Mouse (Mus musculus) T-helper 17 cell (primary cell): ENCODE measurements around the gene Arpc3.

Experiments used
- in situ Hi-C, 2 experiments: fragments of 300-600 bp; cut with MboI, MseI; formaldehyde crosslinking; loops; 1 replicate in 1 of 2; 2 replicates in 1 of 2; pipeline ENCODE4 v1.15.1; 2025; ENCODE audit warnings: high pct_unique_total_duplicates in 2 of 2

Arpc3 gene

DNA sequence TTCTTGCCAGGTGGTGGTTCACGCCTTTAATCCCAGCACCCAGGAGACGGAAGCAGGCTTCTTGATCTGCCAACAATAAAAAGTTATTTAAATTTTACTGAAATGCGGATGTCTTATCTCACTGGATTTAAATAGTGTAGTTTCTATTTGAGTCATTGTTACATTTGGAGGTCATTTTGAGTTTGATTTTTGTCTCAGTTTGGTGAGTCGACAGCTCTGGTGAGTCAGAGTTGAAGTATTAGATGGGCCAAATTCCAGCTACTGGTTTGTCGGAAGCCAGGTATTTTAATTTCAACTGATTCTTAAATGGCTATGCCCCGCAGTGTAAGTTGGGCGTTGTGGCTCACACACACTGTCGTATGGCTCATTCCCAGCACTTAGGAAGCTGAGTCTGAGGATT lies 39.5 kb downstream of the Arpc3 start:
- in situ Hi-C loops = loop anchor here (25.0 kb wide), 3 partner anchors 1019 to 1956 kb away; no protein-coding TSS in a partner anchor

DNA sequence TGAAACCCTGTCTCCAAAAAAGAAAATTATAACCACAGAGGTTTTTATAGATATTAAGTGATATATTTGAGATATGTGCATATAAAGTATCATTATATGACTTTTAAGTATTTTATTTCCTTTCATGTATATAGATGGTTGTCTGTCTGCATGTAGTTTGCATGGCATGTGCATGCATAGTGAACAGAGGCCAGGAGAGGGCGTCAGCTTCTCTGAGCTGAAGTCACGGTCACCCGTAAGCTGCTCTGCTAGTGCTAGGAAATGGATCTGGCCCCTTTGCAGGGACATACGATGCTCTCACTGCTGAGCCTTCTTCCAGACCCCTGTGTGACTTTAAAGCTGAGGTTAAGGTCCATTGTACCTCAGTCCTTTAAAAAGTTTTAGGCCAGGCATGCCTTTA lies 42.9 kb downstream of the Arpc3 start:
- in situ Hi-C loops = loop anchor here (25.0 kb wide), 3 partner anchors 1022 to 1953 kb away; no protein-coding TSS in a partner anchor

DNA sequence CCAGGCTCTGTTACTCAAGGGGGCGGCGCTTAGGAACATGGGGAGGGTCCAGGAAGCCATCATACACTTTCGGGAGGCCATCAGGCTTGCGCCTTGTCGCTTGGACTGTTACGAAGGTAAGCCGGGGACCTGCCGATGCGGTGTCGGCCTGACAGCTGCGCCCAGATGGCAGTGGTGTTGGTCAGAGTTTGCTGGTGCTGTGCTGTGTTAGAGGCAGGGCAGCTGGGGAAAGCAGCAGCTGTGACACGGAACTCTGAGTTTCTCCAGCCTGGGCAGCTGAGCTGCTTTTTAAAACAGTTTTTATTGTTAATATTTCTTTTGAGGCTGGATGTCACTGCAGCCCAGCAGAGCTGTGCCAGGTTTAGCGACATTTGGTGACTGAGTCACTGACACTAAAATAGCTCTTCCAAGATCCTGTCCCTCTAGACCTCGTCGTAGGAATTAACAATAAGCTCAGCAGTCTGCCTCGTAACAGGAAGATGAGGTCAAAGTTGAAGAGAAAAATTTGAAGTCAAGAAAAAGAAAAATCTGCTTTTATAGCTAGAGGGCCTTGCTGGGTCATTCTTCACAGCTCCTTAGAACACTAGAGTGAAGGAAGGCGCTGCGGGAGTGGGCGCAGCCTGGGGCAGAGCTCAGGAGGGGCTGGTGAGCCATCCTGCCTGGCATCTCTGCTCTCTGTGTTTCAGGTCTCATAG lies 47.9 kb downstream of the Arpc3 start:
- in situ Hi-C loops = loop anchor here (5.0 to 25.0 kb wide), 4 partner anchors 188 to 1948 kb away; no protein-coding TSS in a partner anchor

DNA sequence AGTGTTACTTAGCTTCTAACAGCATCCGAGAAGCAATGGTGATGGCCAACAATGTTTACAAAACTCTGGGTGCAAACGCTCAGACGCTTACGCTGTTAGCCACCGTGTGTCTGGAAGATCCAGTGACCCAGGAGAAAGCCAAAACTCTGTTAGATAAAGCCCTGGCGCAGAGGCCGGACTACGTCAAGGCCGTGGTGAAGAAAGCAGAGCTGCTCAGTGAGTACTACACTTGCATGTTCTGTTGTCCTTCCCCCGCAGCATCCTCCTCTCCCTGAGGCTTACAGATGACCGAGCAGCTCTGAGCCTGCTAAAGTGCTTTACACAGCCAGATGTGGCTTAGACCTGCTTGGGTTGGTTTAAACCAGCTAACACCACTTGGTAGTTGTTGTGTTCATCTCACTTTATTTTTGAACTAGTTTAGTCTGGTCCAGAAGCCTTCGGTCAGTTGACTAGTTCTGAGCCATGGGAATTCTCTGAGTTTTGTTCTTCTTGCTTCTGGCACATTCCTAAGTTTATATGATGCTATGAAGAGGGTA lies 48.5 kb downstream of the Arpc3 start:
- in situ Hi-C loops = loop anchor here (5.0 to 25.0 kb wide), 4 partner anchors 187 to 1947 kb away; no protein-coding TSS in a partner anchor

DNA sequence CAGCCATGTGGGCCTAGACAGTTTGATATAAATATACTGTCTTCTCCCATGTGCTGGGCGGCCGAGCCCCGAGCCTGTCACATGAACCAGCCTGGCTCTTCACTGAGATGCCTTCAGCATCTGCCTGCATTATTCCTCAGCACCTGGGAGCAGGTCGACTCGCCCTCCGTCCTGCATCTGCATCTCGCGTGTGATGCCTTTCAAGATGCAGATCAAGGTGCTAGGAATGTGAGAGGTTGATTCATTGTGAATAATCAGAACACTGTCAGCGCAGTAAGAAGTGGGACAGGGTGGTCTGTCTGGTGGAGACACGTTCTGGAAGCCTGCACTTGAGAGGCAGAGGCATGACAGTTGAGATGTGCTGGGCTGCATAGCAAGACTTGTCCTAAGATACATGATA lies 52.8 kb downstream of the Arpc3 start:
- in situ Hi-C loops = loop anchor here (5.0 to 25.0 kb wide), 4 partner anchors 183 to 1943 kb away; no protein-coding TSS in a partner anchor

DNA sequence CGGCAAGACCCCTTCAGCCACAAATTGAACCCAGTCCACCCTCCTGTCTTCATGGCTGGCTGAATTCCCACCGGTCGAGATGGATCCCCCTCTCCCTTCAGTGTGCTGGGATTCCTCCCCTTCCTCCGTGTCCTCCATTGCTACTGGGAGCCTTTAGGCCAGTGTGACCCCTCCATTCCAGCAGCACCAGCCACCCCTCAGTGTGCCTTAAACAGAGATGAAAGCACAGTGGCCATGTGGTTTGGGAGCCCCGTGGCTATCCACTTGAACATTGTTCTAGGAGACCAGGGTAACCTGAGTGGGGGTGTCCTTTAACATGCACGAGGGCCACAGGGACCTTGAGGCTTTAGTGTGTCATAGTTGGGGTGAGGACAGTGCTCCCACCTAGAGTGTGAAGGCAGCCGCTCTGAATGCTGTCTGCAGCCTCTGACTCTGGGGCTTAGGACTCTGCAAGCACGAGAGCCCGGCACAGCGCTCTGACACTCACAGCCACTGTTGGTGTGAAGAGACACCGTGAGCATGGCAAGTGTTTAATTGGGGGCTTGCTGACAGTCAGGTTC lies 53.5 kb downstream of the Arpc3 start:
- in situ Hi-C loops = loop anchor here (25.0 kb wide), 3 partner anchors 1033 to 1942 kb away; no protein-coding TSS in a partner anchor

DNA sequence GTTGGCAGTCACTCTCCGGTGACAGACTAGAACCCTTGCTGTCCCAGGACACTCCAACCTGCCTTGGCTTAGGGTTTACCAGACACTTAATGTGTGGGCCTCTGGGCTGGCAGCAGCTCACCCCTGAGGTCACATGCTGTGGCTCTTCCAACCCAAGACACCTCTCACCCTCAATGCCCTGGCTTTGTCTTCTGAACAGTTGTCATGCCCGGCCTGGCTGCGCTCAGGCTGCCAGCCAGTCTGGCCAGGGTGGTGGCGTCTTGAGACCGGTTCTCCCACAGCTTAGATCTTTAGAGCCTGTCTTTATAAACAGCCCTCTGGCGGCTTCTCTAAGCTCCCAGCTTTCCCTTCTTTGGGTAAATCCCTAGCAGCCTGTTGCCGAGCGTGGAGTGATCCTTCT lies 56.2 kb downstream of the Arpc3 start:
- in situ Hi-C loops = loop anchor here (25.0 kb wide), 3 partner anchors 1036 to 1939 kb away; no protein-coding TSS in a partner anchor

DNA sequence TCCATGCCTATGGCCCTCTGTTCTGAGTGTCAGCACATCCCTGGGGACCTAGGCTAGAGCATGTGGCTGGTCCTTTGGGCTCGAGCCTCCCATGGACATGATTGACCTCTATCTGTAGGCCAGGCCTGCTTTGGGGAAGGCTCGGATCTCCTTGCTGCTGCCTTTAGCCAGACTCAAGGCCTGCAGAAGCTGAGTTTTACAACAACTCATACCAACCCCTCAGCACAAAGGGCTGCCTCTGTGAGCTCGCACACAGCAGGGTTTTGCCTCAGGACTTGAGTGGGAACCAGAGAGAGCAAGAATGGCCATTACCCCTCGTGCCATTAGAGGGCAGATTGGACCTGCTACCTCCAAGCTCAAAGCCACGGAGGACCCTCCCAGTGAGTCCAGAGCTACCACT lies 57.2 kb downstream of the Arpc3 start:
- in situ Hi-C loops = loop anchor here (25.0 kb wide), 3 partner anchors 1037 to 1938 kb away; no protein-coding TSS in a partner anchor

DNA sequence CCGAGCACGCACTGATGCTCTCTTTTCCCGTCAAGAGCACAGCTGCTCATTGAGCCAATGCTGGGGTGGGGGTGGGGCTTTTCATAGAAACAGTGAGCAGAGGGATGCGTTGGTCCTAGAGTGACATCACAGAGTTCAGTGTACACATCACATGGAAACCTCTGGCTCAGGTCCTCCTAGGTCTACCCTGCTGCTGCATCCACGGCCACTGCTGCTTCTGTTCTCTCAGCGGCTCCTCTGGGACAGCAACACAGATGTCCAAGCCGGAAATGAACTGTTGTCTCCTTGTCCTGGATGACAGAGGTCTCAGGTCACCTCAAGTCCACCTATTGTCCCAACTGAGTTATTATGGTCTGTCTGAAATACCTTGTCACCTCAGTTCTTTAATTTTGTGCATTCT lies 58.3 kb downstream of the Arpc3 start:
- in situ Hi-C loops = loop anchor here (25.0 kb wide), 3 partner anchors 1038 to 1937 kb away; no protein-coding TSS in a partner anchor

DNA sequence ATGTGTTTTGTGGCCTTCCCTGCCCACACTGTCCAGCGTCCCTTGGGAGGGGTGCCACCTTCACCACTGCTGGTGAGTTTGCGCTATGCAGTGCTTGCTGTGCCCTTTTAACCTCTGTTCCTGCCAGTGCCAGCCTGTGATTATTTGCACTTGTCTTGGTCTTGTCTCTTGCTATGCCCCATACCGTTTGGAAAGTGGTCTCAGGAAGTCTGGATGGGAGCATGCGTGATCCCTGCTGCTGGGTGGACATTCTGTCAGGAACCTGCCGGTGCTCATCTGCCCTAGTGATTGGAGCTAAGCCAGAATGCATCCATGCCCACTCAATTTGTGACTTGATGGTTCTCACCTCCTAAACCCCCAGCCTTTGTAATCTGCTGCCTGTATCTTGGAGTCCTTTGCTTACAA lies 59.2 kb downstream of the Arpc3 start:
- in situ Hi-C loops = loop anchor here in 1 of 2 experiments (25.0 kb wide), 1 partner anchor 1311 kb away; no protein-coding TSS in a partner anchor

DNA sequence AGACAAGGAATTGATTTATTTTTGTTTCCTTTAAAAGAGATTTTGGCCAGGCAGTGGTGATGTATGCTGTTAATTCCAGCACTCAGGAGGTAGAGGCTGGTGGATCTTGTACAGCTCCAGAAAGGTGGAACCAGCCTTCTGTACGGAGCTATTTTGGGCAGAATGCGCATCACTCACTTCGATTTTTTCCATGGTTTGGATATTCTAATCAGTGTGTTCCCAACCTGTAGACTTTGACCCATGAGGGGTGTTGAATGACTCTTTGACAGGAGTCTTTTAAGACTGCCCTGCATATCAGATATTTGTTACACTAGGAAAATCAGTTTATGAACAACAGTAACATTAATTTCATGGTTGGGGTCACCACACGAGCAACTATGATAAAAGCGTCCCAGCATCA lies 59.6 kb downstream of the Arpc3 start:
- in situ Hi-C loops = loop anchor here in 1 of 2 experiments (25.0 kb wide), 1 partner anchor 1311 kb away; no protein-coding TSS in a partner anchor

DNA sequence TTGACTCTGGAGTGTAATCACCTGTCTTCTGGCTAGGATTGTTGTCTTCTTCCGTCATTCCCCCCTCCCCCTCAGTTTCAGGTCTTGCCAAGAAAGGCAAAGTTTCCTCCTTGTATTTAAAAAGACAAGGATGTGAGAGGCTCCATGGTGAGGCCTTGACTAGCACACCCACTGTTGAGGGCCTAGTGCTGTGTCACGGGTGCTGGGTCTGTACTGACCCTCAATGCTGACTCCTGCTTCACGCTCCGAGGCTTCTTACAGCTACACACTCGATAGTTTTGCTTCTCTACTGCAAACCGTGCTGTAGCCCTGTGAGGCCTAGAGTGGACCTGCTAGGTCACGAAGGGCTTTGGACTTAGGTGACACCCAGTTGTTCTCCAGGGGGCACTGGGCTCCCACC lies 60.5 kb downstream of the Arpc3 start:
- in situ Hi-C loops = loop anchor here in 1 of 2 experiments (25.0 kb wide), 1 partner anchor 1310 kb away; no protein-coding TSS in a partner anchor

DNA sequence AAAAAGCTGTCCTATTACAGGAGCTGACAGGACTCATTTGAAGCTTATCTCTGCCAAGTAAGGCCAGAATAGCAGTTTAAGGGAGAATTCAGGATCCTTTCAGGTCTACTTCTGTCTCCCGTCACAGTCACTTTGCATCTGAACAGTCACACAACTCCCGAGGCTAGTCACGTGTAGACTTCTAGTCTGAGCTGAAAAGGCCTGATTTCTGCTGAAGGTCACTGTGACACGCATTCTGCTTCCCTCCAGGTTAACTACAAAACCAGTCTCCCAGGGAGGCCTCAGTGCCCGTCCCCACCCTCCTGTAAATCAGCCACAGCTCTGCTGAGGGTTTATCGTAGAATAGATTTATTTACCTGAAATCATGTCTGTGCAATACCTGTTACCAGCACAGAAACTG lies 61.5 kb downstream of the Arpc3 start:
- in situ Hi-C loops = loop anchor here in 1 of 2 experiments (25.0 kb wide), 1 partner anchor 1309 kb away; no protein-coding TSS in a partner anchor

DNA sequence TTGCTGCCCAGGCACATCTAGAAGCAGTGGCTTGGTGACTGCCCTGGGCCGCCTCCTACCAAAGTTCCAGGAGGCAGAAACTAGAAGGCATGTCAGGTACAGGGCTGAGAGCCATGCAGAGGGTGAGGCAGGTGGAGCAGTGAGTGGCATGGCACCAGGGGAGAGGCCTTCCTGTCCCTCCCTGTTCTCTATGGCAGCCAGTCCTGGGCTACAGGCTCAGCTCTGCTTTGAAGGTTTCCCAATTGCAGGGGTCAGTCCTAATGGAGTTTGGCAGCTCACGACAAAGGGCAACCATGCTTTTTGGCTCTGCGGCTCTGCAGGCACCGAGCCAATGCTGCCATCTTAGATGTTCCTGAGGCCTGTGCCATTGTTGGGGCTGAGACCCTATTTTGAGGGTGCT lies 62.8 kb downstream of the Arpc3 start:
- in situ Hi-C loops = loop anchor here in 1 of 2 experiments (25.0 kb wide), 1 partner anchor 1308 kb away; no protein-coding TSS in a partner anchor

DNA sequence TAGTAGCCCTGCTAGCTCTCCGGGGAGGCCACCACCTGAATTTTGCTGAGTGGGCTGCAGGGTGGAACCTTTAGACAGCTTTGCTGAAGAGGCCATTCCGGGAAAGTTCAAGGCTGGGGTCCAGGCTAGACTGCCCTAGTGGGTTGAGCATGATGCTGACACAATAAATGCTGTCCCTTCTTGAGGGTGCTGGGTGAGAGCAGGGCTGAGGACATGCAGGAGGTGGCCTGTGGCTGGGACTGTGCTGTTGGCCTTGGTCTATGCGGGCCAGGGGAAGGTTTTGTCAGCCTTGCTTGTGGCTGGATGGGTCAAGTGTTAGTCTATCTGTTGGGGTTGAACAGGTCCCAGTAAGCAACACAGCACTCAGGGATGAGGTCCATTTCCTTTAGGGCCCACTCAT lies 63.2 kb downstream of the Arpc3 start:
- in situ Hi-C loops = loop anchor here in 1 of 2 experiments (5.0 to 25.0 kb wide), 2 partner anchors 1023 to 1307 kb away; no protein-coding TSS in a partner anchor

DNA sequence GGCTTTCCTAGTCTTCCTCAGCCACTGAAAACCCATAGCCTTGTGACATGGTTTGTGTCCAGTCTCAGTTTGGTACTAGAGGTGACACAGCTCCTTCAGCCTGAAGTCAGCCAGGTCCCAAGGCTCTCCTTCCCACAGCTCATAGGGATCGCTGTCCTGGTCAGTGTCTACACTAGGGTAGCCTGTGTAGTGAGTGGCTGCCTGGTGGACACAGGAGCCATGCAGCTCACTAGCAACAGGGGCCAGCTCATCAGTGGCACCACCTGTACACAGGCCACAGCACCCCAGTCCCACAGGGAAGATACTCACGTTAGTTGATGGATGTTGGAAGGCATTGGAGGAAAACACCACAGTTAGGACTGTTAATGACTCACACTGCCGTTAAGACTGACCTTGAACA lies 63.9 kb downstream of the Arpc3 start:
- in situ Hi-C loops = loop anchor here in 1 of 2 experiments (5.0 to 25.0 kb wide), 2 partner anchors 1023 to 1307 kb away; no protein-coding TSS in a partner anchor

DNA sequence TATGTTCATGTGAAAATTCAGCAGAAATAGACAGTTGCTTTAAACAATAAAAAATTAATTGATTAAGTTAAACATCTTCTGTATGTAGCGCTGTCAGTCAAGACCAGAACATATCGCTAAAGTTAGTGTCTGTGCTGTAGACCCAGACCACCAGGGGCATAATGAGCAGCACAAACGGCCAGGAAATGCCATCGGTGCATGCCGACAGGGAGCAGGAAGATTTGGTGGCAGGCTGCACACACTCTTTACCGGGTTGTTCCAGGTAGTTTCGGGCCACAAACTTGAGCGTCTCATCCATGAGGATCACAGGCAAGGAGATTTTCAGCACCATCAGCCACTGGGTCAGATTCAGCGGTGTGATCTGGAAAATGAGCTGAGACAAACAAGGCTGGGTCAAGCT lies 65.4 kb downstream of the Arpc3 start:
- in situ Hi-C loops = loop anchor here in 1 of 2 experiments (5.0 to 25.0 kb wide), 2 partner anchors 1025 to 1305 kb away; no protein-coding TSS in a partner anchor

DNA sequence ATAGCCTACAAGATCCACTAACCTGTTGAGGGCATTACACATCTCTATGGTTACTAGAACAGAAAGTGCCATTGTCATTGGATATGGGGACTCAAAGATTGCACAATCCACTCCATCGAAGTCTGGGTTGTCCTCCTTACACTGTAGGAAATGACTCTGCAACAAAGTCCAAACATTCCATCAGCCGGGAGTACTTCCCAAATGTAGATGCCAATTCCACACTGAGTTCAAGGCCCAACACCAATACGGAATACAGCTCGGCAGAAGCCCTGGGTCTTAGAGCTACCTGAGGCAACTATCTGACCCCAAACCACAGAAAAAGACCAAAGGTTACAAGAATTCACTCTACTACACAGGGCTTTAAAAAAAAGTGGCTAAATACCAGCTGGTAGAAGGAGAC lies 66.4 kb downstream of the Arpc3 start:
- in situ Hi-C loops = loop anchor here in 1 of 2 experiments (5.0 to 25.0 kb wide), 2 partner anchors 1026 to 1304 kb away; no protein-coding TSS in a partner anchor

DNA sequence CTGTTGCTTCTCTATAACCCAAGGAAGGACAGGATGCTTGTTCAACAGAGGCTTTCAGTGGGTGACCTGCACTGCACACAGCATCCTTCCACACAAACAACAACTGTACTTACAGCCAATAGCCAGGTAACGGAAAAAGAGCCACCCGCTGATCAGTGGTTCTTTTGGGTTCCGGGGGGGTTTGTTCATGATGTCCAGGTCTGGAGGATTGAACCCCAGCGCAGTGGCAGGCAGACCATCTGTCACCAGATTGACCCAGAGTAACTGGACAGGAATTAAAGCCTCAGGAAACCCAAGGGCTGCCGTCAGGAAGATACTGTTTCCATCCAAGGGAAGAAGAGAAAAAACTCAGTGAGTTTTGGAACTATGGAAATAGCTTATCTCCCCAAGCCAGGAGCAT lies 67.7 kb downstream of the Arpc3 start:
- in situ Hi-C loops = loop anchor here in 1 of 2 experiments (5.0 to 25.0 kb wide), 2 partner anchors 1027 to 1303 kb away; no protein-coding TSS in a partner anchor

DNA sequence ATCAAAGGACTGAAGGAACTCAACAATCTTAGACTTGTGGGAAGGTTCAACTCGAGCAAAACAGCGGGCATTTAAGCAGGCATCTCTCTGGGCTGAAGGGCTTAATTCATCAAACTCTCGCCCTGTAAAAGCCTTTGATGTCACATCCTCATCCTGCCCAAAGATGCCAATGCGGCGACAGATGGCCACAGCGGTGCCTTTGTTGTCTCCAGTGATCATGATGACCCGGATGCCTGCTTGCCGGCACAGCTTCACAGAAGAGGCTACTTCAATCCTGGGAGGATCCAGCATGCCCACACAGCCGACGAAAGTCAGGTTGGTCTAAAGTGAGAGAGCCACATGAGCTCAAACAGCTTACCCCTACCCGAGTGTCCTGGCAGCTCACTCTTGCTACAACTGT lies 69.0 kb downstream of the Arpc3 start:
- in situ Hi-C loops = loop anchor here in 1 of 2 experiments (25.0 kb wide), 1 partner anchor 1302 kb away; no protein-coding TSS in a partner anchor

DNA sequence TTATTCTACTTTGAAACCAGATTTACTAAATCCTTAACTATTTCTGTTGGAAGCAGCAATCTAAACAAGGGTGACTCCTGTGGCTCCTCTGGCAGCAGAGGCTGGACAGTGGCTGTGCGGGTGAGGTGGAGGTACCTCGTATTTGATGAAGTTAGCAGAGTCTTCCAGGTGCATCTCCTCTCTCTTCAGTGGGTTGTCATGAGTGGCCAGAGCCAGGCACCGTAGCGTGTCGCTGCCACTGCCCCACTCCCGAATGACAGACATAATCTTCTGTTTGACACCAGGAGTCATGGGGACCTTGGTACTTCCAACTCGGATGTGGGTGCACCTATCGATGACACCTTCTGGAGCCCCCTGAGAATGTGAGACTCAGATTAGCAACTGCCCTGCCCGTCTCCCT lies 69.8 kb downstream of the Arpc3 start:
- in situ Hi-C loops = loop anchor here in 1 of 2 experiments (25.0 kb wide), 1 partner anchor 1301 kb away; no protein-coding TSS in a partner anchor
